Mouse (Mus musculus): ENCODE data around the gene E030018B13Rik. TPM values are rescaled to one million over a fixed set of nuclear protein-coding genes. Genes with fewer than 3 reads are reported as not detected.

E030018B13Rik gene
- total and polyA plus RNA-seq, 3 experiments: not detected

- no peak for DNase-seq (ENCODE audit: low spot score)
- H3K4me3 ChIP-seq (ENCODE audit: low read depth, low read length): no peak overlapping the region
- H3K27me3 ChIP-seq (ENCODE audit: insufficient read depth, low read length): peaks cover 4% of the 10 kb centered on the region; the same call in 1 of the 2 replicates
- ATAC-seq (ENCODE audit: extremely low read depth, insufficient number of reproducible peaks, low FRiP score, poor library complexity, severe bottlenecking): no peak
- peaks cover 93% of the 10 kb centered on the region for H3K4me1 ChIP-seq (ENCODE audit: insufficient read depth, low read depth, low read length)
- peaks cover 62% of the 10 kb centered on the region for H3K36me3 ChIP-seq (replicated peaks)
- no peaks in the 10 kb centered on the region for H3K9me3 ChIP-seq (replicated peaks)
- TF ChIP-seq CTCF (IDR thresholded peaks at IDR 0.05; ENCODE audit: low read depth, low read length) (no peak), GATA2 (IDR thresholded peaks at IDR 0.05; ENCODE audit: borderline replicate concordance, low read depth, low read length) (no peak), POLR2AphosphoS5 (IDR thresholded peaks at IDR 0.05; ENCODE audit: insufficient replicate concordance, low read depth, low read length) (no peak), TAL1 (conservative IDR thresholded peaks at IDR 0.05; ENCODE audit: low read depth, low read length) (no peak), GATA1 (IDR thresholded peaks at IDR 0.05; ENCODE audit: borderline replicate concordance, low read length) (no peak)
Observed at GRCm38 (mm10) chr7:63900411-63900810, 16.2 kb upstream of the E030018B13Rik start.

GRCm38 (mm10) chr7:63901346-63901745, 15.3 kb upstream of the E030018B13Rik start:
- Histone ChIP-seq H3K27me3 (ENCODE audit: insufficient read depth, low read length) (peaks cover 4% of the 10 kb centered on the region; the same call in 1 of the 2 replicates), H3K4me1 (ENCODE audit: insufficient read depth, low read depth, low read length) (peaks cover 93% of the 10 kb centered on the region)
- TF ChIP-seq GATA2 (IDR thresholded peaks at IDR 0.05; ENCODE audit: borderline replicate concordance, low read depth, low read length) (no peak), CTCF (IDR thresholded peaks at IDR 0.05; ENCODE audit: low read depth, low read length) (no peak)

GRCm38 (mm10) chr7:63901942-63902341, 14.7 kb upstream of the E030018B13Rik start:
- Histone ChIP-seq H3K9me3 (replicated peaks) (no peaks in the 10 kb centered on the region), H3K4me3 (ENCODE audit: low read depth, low read length) (no peak overlapping the region), H3K27me3 (ENCODE audit: insufficient read depth, low read length) (peaks cover 4% of the 10 kb centered on the region; the same call in 1 of the 2 replicates), H3K4me1 (ENCODE audit: insufficient read depth, low read depth, low read length) (peaks cover 90% of the 10 kb centered on the region), H3K36me3 (replicated peaks) (peaks cover 65% of the 10 kb centered on the region)
- ATAC-seq (ENCODE audit: extremely low read depth, insufficient number of reproducible peaks, low FRiP score, poor library complexity, severe bottlenecking) (no peak), DNase-seq (ENCODE audit: low spot score) (no peak)
- TF ChIP-seq GATA1 (IDR thresholded peaks at IDR 0.05; ENCODE audit: borderline replicate concordance, low read length): no peak

More at GRCm38 (mm10) chr7:63901346-63901745, 15.3 kb upstream of the E030018B13Rik start:
- Histone ChIP-seq H3K9me3 (replicated peaks) (no peaks in the 10 kb centered on the region), H3K36me3 (replicated peaks) (peaks cover 63% of the 10 kb centered on the region), H3K4me3 (ENCODE audit: low read depth, low read length) (no peak overlapping the region)
- no peak for DNase-seq (ENCODE audit: low spot score)
- no peak for ATAC-seq (ENCODE audit: extremely low read depth, insufficient number of reproducible peaks, low FRiP score, poor library complexity, severe bottlenecking)

GRCm38 (mm10) chr7:63902604-63903210, 13.9 kb upstream of the E030018B13Rik start:
- Histone ChIP-seq H3K4me1 (ENCODE audit: insufficient read depth, low read depth, low read length) (peaks cover 89% of the 10 kb centered on the region), H3K9me3 (replicated peaks) (no peaks in the 10 kb centered on the region), H3K27me3 (ENCODE audit: insufficient read depth, low read length) (peaks cover 4% of the 10 kb centered on the region; the same call in 1 of the 2 replicates), H3K4me3 (ENCODE audit: low read depth, low read length) (no peak overlapping the region), H3K36me3 (replicated peaks) (peaks cover 73% of the 10 kb centered on the region)
- ATAC-seq (ENCODE audit: extremely low read depth, insufficient number of reproducible peaks, low FRiP score, poor library complexity, severe bottlenecking): no peak
- no peak for TF ChIP-seq TAL1 (conservative IDR thresholded peaks at IDR 0.05; ENCODE audit: low read depth, low read length)
- no peak for DNase-seq (ENCODE audit: low spot score)

- TF ChIP-seq POLR2AphosphoS5 (IDR thresholded peaks at IDR 0.05; ENCODE audit: insufficient replicate concordance, low read depth, low read length) (no peak), GATA2 (IDR thresholded peaks at IDR 0.05; ENCODE audit: borderline replicate concordance, low read depth, low read length) (no peak)
- ATAC-seq (ENCODE audit: extremely low read depth, insufficient number of reproducible peaks, low FRiP score, poor library complexity, severe bottlenecking): no peak
- Histone ChIP-seq H3K4me1 (ENCODE audit: insufficient read depth, low read depth, low read length) (peaks cover 90% of the 10 kb centered on the region), H3K36me3 (replicated peaks) (peaks cover 75% of the 10 kb centered on the region), H3K4me3 (ENCODE audit: low read depth, low read length) (no peak overlapping the region), H3K27me3 (ENCODE audit: insufficient read depth, low read length) (no peaks in the 10 kb centered on the region; the same call in 1 of the 2 replicates), H3K9me3 (replicated peaks) (no peaks in the 10 kb centered on the region)
- no peak for DNase-seq (ENCODE audit: low spot score)
Observed at GRCm38 (mm10) chr7:63903635-63904380, 12.8 kb upstream of the E030018B13Rik start.

GRCm38 (mm10) chr7:63905190-63905589, 11.5 kb upstream of the E030018B13Rik start:
- peaks cover 91% of the 10 kb centered on the region for H3K4me1 ChIP-seq (ENCODE audit: insufficient read depth, low read depth, low read length)
- H3K4me3 ChIP-seq (ENCODE audit: low read depth, low read length): no peak overlapping the region; the same call in 1 of the 2 replicates
- H3K36me3 ChIP-seq (replicated peaks): peaks cover 66% of the 10 kb centered on the region
- no peaks in the 10 kb centered on the region for H3K9me3 ChIP-seq (replicated peaks)
- ATAC-seq (ENCODE audit: extremely low read depth, insufficient number of reproducible peaks, low FRiP score, poor library complexity, severe bottlenecking) (no peak), DNase-seq (ENCODE audit: low spot score) (no peak)
- no peaks in the 10 kb centered on the region; the same call in 1 of the 2 replicates for H3K27me3 ChIP-seq (ENCODE audit: insufficient read depth, low read length)
- TF ChIP-seq GATA2 (IDR thresholded peaks at IDR 0.05; ENCODE audit: borderline replicate concordance, low read depth, low read length) (no peak), CTCF (IDR thresholded peaks at IDR 0.05; ENCODE audit: low read depth, low read length) (no peak), TAL1 (conservative IDR thresholded peaks at IDR 0.05; ENCODE audit: low read depth, low read length) (no peak), POLR2AphosphoS5 (IDR thresholded peaks at IDR 0.05; ENCODE audit: insufficient replicate concordance, low read depth, low read length) (no peak), GATA1 (IDR thresholded peaks at IDR 0.05; ENCODE audit: borderline replicate concordance, low read length) (no peak)
